Mouse (Mus musculus) left cerebral cortex, postnatal 14 days (tissue): Measurements from ENCODE around the gene Prkag1. TPM values are rescaled to one million over a fixed set of nuclear protein-coding genes. Genes with fewer than 3 reads are reported as not detected.
A peak's percentile ranks its signal among the peaks of the same experiment; 100 is the strongest.
"Not testable (repeated sequence)": the region's sequence is repeated elsewhere in the genome, so short reads cannot be mapped to it uniquely, and the experiment has no call there.

ENCODE experiments used
- DNase-seq, 2 experiments: peaks; one replicate each; pipeline ENCODE4 v3.0.0; 2021 to 2022; ENCODE audit warnings: low spot score in 2 of 2, mixed read lengths in 1 of 2
- intact Hi-C: fragments of 180-260 bp; cut with DNase I; formaldehyde crosslinking; loops from one replicate; pipeline ENCODE4 v1.15.1; 2025
- total RNA-seq, 2 experiments: library from RNA; stranded (reverse); gene quantifications; 2 replicates each; pipeline ENCODE4 v1.2.3; 2021

Prkag1 gene
- total RNA-seq, 2 experiments from 2014 or later = 41.5 to 45.4 TPM

DNA sequence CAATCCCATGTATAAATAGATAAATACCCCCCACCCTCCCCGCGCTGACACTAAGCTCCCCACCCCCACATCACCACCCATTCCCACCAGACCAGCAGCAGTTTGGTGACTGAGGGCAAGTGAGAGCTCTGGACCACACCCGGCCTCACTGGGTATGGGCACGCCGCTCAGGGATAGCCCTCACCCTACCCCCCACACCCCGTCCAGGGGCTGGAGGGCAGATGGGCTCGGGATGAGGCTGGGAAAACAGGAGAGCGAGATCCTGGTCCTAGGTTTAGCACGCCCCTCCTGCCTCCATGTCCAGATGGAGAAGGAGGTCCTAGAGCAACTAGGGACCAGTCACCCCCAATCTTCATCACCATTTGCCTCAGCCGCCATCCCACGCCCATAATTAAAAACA, 2.0 kb upstream of the Prkag1 start:
- intact Hi-C loops = no loop called here
- DNase-seq = no peak

DNA sequence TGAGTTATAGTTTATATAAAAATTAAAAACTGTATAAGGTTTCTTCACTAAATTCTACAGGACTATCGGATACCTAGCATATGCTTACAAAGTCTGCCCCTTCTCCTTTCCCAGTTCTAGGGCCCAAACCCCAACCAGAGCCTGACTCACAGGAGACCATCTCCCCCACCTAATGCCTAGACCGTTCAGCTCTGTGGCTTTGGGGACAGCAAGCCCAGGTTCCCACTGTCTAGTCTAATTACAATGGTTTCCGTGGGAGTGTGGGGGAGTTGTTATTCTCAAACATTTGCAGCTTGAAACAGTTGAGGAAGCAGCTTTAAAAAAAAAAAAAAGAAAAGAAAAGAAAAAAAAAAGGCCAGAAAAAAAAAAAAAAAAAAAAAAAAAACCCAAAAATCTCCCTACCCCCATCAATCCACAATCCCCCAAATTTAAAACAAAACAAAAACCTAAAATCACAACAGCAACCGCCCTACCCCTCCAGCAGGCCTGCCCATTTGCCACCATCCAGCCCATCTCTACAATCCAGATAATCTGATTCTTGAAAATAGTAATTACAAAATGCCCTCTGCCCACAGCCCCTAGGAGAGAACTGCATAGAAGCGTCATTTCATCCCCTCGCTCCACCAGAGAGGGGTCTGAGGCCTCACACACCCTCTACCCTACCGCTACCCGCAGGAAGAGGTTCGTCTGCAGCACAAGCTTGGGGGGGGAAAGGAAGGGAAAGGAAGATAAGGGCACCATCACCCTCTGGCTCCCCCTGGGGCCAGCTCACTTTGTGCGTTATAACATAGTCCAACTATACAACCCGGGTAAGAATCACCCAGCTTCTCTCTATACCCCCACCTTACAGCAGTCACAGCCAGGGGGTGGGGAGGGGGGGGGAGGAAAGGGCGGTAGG, 1.1 kb upstream of the Prkag1 start:
- no peak for DNase-seq
- intact Hi-C loops = no loop called here

DNA sequence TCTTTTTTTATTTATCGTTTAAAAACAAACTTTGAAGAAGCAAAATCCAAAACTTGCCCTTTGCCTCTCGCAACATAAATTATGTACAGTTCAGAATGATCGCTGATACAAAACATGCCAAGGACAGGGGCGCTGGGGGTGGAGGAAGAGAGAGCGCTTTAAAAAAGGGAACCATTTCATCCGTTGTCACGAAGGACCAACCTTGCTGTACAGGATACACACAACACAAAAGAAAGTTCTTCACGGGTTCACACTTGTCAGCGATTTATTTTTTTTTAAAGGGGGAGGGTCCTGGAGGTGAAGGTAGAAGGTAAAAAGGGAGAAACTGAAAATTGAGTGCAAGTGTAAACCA, 339 bp upstream of the Prkag1 start:
- DNase-seq = no peak
- intact Hi-C loops = no loop called here

DNA sequence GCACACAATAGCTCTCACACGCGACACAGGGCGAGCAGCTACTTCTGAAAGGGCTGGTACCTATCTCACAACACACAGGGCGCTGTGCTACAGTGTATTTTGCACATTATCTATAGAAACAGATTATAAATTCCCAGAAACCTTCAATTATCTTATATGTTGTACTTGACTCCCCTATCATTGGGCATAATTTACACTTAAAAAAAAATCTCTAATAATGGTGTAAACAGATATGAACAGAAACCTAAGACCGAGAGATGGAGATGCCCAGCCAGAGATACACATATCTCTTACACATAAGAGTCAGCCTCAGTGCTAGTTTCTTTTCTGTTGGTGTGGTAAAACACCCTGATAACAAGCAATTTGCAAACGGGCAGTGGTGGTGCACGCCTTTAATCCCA, 3.7 kb downstream of the Prkag1 start:
- no peak for DNase-seq
- intact Hi-C loops = no loop called here

- intact Hi-C loops = no loop called here
- no peak for DNase-seq
Measured at GRCm38 (mm10) chr15:98823434-98823833, 7.9 kb downstream of the Prkag1 start.

GRCm38 (mm10) chr15:98822147-98822546, 9.2 kb downstream of the Prkag1 start:
- DNase-seq = no peak

GRCm38 (mm10) chr15:98821403-98821802, 9.9 kb downstream of the Prkag1 start:
- DNase-seq = no peak
- intact Hi-C loops = loop anchor here (2.0 kb wide), 1 partner anchor 15 kb away; no protein-coding TSS in a partner anchor

More at GRCm38 (mm10) chr15:98822147-98822546, 9.2 kb downstream of the Prkag1 start:
- intact Hi-C loops = no loop called here

DNA sequence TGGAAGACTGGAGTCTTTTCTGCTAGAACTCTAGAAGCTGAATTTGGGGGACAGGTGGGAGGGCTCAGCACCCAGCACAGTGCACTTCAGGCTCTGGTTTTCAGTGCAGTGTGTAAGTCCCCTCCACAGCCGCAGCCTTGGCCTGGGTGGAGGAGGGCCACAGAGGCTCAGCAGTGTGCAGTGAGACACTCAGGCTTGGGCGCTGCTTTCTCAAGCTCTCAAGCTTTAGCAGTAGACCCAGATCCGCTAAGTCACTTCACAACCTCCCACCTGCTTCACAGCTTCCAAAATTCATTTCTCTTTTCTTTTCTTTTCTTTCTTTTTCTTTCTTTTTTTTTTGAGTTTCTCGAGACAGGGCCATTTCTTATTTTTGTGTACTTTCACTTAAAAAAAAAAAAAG, 10.4 kb downstream of the Prkag1 start:
- intact Hi-C loops = loop anchor here (2.0 kb wide), 1 partner anchor 14 kb away; no protein-coding TSS in a partner anchor
- DNase-seq = no peak

DNA sequence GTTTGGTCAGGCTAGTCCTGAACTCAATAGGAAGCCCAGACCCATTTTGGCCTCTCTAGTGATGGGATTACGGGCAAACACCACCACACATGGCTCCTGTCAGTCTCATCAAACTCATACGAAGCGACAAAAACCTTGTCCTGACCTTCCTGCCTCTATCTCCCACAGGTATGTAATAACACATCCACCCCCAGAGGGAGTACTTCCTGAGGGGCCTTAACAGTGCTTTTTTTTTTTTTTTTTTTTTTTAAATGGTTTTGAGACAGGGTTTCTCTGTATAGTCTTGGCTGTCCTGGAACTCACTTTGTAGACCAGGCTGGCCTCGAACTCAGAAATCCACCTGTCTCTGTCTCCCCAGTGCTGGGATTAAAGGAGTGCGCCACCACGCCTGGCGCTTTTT, 13.2 kb downstream of the Prkag1 start:
- intact Hi-C loops = no loop called here
- no peak for DNase-seq

- DNase-seq = peak; percentile 78 to 79
Measured at GRCm38 (mm10) chr15:98812741-98813424, 18.4 kb downstream of the Prkag1 start.

DNA sequence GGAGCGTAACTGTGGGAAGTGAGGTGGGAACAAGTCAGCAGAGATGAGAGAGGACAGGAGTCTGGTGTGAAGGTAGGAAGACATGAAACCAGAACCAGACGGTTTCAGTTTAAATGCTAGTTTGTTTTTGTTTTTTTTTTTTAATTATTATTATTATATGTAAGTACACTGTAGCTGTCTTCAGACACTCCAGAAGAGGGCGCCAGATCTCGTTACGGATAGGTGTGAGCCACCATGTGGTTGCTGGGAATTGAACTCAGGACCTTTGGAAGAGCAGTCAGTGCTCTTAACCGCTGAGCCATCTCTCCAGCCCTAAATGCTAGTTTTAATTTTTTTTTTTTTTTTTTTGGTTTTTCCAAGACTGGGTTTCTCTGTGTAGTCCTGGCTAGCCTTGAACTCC, 21.1 kb downstream of the Prkag1 start:
- DNase-seq, intact Hi-C loops: not testable (repeated sequence)

More at GRCm38 (mm10) chr15:98812741-98813424, 18.4 kb downstream of the Prkag1 start:
- intact Hi-C loops = no loop called here

GRCm38 (mm10) chr15:98809390-98809789, 21.9 kb downstream of the Prkag1 start, which contains the start of gene Ddn:
Gene Ddn, minus strand, starts transcription at chr15:98809490.
- intact Hi-C loops = loop anchor here (5.0 kb wide), 1 partner anchor 118 kb away; no protein-coding TSS in a partner anchor

GRCm38 (mm10) chr15:98808651-98809134, 22.6 kb downstream of the Prkag1 start:
- DNase-seq = peak; percentile 87 to 95

More at GRCm38 (mm10) chr15:98809390-98809789, 21.9 kb downstream of the Prkag1 start, which contains the start of gene Ddn:
- no peak for DNase-seq

GRCm38 (mm10) chr15:98807895-98808650, 23.2 kb downstream of the Prkag1 start:
- intact Hi-C loops = loop anchor here (2.0 to 5.0 kb wide), 2 partner anchors 13 to 119 kb away; no protein-coding TSS in a partner anchor
- DNase-seq = peak; percentile 89 to 94

More at GRCm38 (mm10) chr15:98808651-98809134, 22.6 kb downstream of the Prkag1 start:
- intact Hi-C loops = loop anchor here (5.0 kb wide), 1 partner anchor 119 kb away; no protein-coding TSS in a partner anchor

GRCm38 (mm10) chr15:98806809-98807770, 24.2 kb downstream of the Prkag1 start:
- DNase-seq = no peak

GRCm38 (mm10) chr15:98806071-98806808, 25.1 kb downstream of the Prkag1 start:
- intact Hi-C loops = loop anchor here (2.0 to 5.0 kb wide), 2 partner anchors 15 to 121 kb away; no protein-coding TSS in a partner anchor
- DNase-seq = no peak

More at GRCm38 (mm10) chr15:98806809-98807770, 24.2 kb downstream of the Prkag1 start:
- intact Hi-C loops = loop anchor here (2.0 to 5.0 kb wide), 2 partner anchors 14 to 120 kb away; no protein-coding TSS in a partner anchor
